Mouse (Mus musculus) bone marrow macrophage, adult 2 months (primary cell): ENCODE results near the gene Nmnat2. TPM values are rescaled to one million over a fixed set of nuclear protein-coding genes. Genes with fewer than 3 reads are reported as not detected.

Experiments used
- H3K27ac ChIP-seq: 2 replicates; pipeline ENCODE4 v1.5.1; 2012; ENCODE audit warnings: low read depth, low read length; ENCODE audit not compliant: insufficient read depth
- H3K4me1 ChIP-seq: 2 replicates; pipeline ENCODE4 v1.6.1; 2012; ENCODE audit warnings: low read length; ENCODE audit not compliant: control insufficient read depth, insufficient read depth
- H3K4me3 ChIP-seq: 2 replicates; pipeline ENCODE4 v1.5.1; 2012; ENCODE audit warnings: mild to moderate bottlenecking, low read length, moderate library complexity; ENCODE audit not compliant: insufficient read depth
- CTCF ChIP-seq: IDR thresholded peaks from 2 replicates; pipeline ENCODE4 v1.5.1; 2012; ENCODE audit warnings: low read depth, mild to moderate bottlenecking, low read length, moderate library complexity
- POLR2A ChIP-seq: IDR thresholded peaks from 2 replicates; pipeline ENCODE4 v1.6.1; 2012; ENCODE audit warnings: mild to moderate bottlenecking, low read depth, low read length, borderline replicate concordance
- polyA plus RNA-seq: library from polyadenylated mRNA; stranded (reverse); fragments of >200 nt; gene quantifications from 2 replicates; pipeline ENCODE4 v1.2.4, GENCODE M21; 2012; ENCODE audit not compliant: missing spikeins, insufficient read depth, insufficient read length

Gene Nmnat2
- polyA plus RNA-seq: not detected in 2 replicates

DNA sequence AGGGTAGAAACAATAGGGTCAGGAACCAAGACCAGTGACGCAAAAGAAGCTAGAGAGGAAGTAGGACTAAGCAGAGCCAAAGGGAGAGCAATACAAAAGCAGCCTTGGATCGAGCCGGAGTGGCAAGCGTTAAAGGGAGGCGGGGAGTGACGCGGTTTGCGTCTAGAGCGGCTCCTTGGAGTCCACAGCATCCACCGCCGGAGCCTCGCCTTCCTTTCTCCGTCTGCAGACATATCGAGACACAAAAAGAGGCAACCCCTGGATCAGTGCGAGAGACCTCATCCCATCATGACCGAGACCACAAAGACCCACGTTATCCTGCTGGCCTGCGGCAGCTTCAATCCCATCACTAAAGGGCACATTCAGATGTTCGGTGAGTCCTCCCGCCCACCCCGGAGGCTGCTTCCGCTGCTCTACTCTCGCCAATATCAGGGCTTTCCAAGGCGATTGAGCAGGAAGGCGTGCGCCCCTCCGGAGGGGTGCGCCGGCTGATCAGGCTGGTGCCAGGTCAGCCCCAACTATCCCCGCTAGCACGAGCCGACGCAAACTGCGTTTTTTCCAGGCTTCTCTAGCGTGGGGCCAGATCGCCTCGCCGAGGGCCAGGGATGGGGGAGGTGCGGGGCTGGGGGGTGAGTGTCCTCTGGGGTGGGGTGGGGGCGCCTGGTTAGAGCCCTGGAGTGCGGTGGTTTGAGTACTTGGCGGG, at the start of gene Nmnat2:
TSS of gene Nmnat2 (plus strand) at position 173 of the 703 bp plus-strand sequence.
- H3K4me1 ChIP-seq: no peaks in the 10 kb centered on the region
- no peak within 1 kb of the TSS for H3K4me3 ChIP-seq
- no peak for TF ChIP-seq CTCF
- no peak for TF ChIP-seq POLR2A
- no peak within 1 kb of the TSS for H3K27ac ChIP-seq

DNA sequence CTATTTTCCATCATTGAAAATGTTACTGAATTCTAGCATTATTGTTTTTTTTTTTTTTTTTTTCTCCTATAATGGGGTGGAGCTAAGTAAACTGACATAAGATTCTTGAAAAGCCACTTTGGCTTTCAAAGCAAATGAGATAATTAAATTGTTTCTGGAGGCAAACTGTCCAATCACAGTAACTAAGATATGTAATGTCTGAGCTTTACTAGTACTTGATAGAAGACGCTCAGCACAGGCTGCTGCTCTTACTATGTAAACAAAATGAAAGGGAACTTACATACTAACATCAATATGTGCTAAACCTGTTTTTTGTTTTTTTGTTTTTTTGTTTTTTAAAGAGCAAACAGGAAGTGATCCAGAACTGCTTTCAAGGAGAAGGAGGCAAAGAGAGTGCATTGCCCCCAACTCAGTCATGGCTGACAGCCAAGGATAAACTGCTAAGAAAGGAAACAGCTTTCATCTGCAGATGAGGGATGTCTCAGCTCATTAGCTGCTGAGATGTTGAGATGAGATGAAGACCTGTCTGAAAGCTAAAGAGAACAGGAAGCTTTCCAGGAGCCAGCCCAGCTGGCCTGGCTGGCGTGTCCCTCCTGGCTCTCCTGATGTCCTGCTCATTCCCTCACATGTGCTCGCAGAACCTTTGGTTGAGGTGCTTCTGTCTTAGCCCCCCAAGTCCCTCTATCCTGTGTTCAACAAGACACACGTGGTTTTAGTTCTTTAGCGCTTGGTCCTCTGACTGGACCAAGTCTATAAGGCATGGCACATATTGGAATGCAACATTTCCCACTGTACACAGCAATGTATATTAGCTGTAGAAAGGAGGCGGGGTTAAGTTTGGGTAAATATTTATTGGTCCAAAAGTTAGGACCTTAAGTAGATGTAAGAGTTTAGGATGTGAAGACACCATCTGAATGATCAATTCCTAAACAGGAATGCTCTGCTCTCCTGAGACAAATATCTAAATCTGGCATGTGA, 41.0 kb upstream of the Nmnat2 start:
- H3K4me1 ChIP-seq: peaks cover 8% of the 10 kb centered on the region
- no peak overlapping the region for H3K4me3 ChIP-seq
- no peak overlapping the region for H3K27ac ChIP-seq
- no peak for TF ChIP-seq POLR2A

DNA sequence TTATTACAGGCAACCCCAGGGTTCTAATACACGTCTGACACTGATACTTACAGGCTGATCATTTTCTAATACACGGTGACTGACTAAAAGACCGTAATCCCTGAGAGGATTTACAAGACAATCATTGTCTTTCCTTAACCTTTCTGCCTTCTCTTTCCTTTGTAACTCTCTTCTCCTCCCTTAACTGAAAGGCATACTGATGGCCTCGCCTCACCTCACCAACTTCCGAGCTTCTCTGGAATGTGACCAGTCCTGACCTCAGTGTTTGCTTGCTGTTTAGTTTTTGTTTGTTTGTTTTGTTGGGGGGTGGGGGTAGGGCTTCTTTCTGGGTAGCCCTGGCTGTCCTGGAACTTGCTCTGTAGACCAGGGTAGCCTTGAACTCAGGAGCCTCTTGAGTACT, 39.0 kb upstream of the Nmnat2 start:
- TF ChIP-seq POLR2A (no peak), CTCF (no peak)
- Histone ChIP-seq H3K4me3 (no peak overlapping the region), H3K4me1 (peaks cover 8% of the 10 kb centered on the region), H3K27ac (no peak overlapping the region)

DNA sequence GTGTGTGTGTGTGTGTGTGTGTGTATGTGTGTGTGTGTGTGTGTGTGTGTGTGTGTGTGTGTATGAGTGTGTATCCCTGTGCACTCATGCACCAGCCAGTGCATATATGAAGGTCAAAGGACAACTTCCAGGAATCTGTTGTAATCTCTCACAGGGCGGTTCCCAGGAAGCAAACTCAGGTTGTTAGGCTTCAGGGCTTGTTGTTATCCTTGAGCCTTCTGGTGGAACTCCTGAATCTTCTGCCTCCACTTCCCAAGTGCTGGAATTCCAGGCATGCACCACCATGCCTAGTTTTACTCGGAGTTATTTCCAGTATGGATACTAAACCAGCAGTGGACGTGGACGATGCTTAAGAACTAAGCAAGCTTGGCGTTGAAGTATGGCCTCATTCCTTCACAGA, 37.9 kb upstream of the Nmnat2 start:
- H3K4me1 ChIP-seq: peaks cover 9% of the 10 kb centered on the region
- TF ChIP-seq CTCF: no peak
- no peak for TF ChIP-seq POLR2A
- no peak overlapping the region for H3K27ac ChIP-seq
- H3K4me3 ChIP-seq: no peak overlapping the region

GRCm38 (mm10) chr1:152917626-152918025, 37.2 kb upstream of the Nmnat2 start:
- no peak overlapping the region for H3K27ac ChIP-seq
- TF ChIP-seq POLR2A (no peak), CTCF (no peak)
- H3K4me1 ChIP-seq: peaks cover 13% of the 10 kb centered on the region
- no peak overlapping the region for H3K4me3 ChIP-seq

GRCm38 (mm10) chr1:152921786-152922185, 33.0 kb upstream of the Nmnat2 start:
- no peak for TF ChIP-seq POLR2A
- no peak for TF ChIP-seq CTCF

GRCm38 (mm10) chr1:152933962-152934361, 20.8 kb upstream of the Nmnat2 start:
- H3K27ac ChIP-seq: no peak overlapping the region
- TF ChIP-seq POLR2A (no peak), CTCF (no peak)
- peaks cover 6% of the 10 kb centered on the region for H3K4me1 ChIP-seq
- peak overlapping the region; percentile 19 for H3K4me3 ChIP-seq

More at GRCm38 (mm10) chr1:152921786-152922185, 33.0 kb upstream of the Nmnat2 start:
- no peak overlapping the region for H3K4me3 ChIP-seq
- H3K4me1 ChIP-seq: peaks cover 6% of the 10 kb centered on the region
- no peak overlapping the region for H3K27ac ChIP-seq

- Histone ChIP-seq H3K4me1 (peaks cover 6% of the 10 kb centered on the region), H3K4me3 (no peak overlapping the region), H3K27ac (no peak overlapping the region)
- no peak for TF ChIP-seq CTCF
- TF ChIP-seq POLR2A: no peak
Measured at GRCm38 (mm10) chr1:152935476-152935875, 19.3 kb upstream of the Nmnat2 start.

GRCm38 (mm10) chr1:152936365-152936764, 18.4 kb upstream of the Nmnat2 start:
- Histone ChIP-seq H3K4me1 (peaks cover 6% of the 10 kb centered on the region), H3K27ac (no peak overlapping the region)

DNA sequence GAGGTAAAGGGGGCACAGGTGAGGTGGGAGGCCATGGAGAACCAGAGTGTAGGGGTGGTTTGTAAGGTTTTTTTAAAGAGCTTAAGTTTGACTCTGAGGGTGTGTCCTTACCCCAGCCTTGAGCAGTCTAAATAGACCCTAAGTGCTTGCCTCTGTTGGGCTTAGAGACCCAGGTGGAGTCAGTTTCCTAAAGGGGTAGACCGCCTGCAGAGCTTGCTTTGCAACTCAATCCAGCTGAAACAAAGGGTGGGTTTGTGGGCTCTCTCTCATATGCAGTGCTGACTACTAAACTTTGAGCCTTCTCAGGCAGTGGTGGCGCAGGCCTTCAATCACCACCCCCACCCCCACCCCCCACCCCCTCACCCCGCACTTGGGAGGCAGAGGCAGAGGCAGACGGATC, 11.8 kb upstream of the Nmnat2 start:
- no peaks in the 10 kb centered on the region for H3K4me1 ChIP-seq
- H3K4me3 ChIP-seq: no peak overlapping the region
- TF ChIP-seq CTCF (no peak), POLR2A (no peak)

More at GRCm38 (mm10) chr1:152936365-152936764, 18.4 kb upstream of the Nmnat2 start:
- TF ChIP-seq CTCF (no peak), POLR2A (no peak)
- no peak overlapping the region for H3K4me3 ChIP-seq

More for the DNA sequence above, 11.8 kb upstream of the Nmnat2 start:
- H3K27ac ChIP-seq: no peak overlapping the region
